Mouse (Mus musculus): Measurements from ENCODE around the gene Slitrk4. TPM values are rescaled to one million over a fixed set of nuclear protein-coding genes. Genes with fewer than 3 reads are reported as not detected.

Slitrk4 gene
- total and polyA plus RNA-seq, 3 experiments = not detected

DNA sequence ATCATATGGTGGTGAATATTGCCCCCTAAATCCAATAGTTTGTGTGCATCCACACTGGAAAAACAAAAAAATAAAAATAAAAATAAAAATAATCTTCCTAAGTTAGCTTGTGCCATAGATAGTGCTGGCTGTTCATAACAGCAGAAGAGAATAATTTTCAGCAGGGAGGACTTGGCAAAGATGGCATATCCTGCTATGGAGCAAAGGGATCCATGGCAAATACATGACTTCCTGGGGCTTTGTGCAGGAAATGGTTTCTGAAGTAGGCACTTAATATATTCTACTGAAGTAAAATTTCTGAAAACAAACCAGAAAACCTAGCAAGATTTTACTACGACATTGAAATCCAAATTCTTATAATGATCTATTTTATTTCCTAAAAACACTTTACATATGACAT lies 13.3 kb downstream of the Slitrk4 start:
- in situ Hi-C loops (cut with MboI; ENCODE audit: low pct_ligation_motif_present, low pct_unique_long_range_greater_than_20kb, low sequenced_read_pairs) = no loop called here
- dilution Hi-C loops (cut with MboI; ENCODE audit: extremely low pct_ligation_motif_present, extremely low pct_unique_long_range_greater_than_20kb, low sequenced_read_pairs) = no loop called here
- H3K79me2 ChIP-seq (replicated peaks; ENCODE audit: control insufficient read depth, extremely low read depth, insufficient read depth, poor library complexity, severe bottlenecking) = no peaks in the 10 kb centered on the region
- H3K27ac ChIP-seq (ENCODE audit: insufficient read depth, low read depth) = no peak overlapping the region
- no peak overlapping the region for H3K9ac ChIP-seq (ENCODE audit: insufficient read depth, low read depth)
- TF ChIP-seq SIN3A (IDR thresholded peaks at IDR 0.05; ENCODE audit: low read length) (no peak), MAX (IDR thresholded peaks at IDR 0.05; ENCODE audit: low read length) (no peak), RAD21 (IDR thresholded peaks at IDR 0.05; ENCODE audit: low read depth, low read length) (no peak), ZKSCAN1 (IDR thresholded peaks at IDR 0.05; ENCODE audit: borderline replicate concordance, low read depth, low read length) (no peak), USF1 (IDR thresholded peaks at IDR 0.05; ENCODE audit: low read depth, low read length) (no peak), BHLHE40 (IDR thresholded peaks at IDR 0.05; ENCODE audit: low read depth, low read length) (no peak), POLR2AphosphoS2 (IDR thresholded peaks at IDR 0.05; ENCODE audit: low read depth, low read length) (no peak), NELFE (IDR thresholded peaks at IDR 0.05; ENCODE audit: low read depth, low read length) (no peak), GABPA (IDR thresholded peaks at IDR 0.05; ENCODE audit: insufficient replicate concordance, low read depth, low read length) (no peak), SMC3 (IDR thresholded peaks at IDR 0.05; ENCODE audit: low read depth, low read length) (no peak), ETS1 (conservative IDR thresholded peaks at IDR 0.05; ENCODE audit: low read depth, low read length) (no peak), TBP (conservative IDR thresholded peaks at IDR 0.05; ENCODE audit: low read depth, low read length) (no peak), MXI1 (IDR thresholded peaks at IDR 0.05; ENCODE audit: low read depth, low read length) (no peak)
- no peaks in the 10 kb centered on the region for H3K36me3 ChIP-seq (replicated peaks in 1 of 2; ENCODE audit: control insufficient read depth in 1 of 2, insufficient read depth in 1 of 2, low read length in 1 of 2)
- H3K9me3 ChIP-seq (replicated peaks; ENCODE audit: low read length) = no peaks in the 10 kb centered on the region
- H3K4me2 ChIP-seq (ENCODE audit: insufficient read depth, low read depth, poor library complexity, severe bottlenecking) = no peak overlapping the region
- no peak overlapping the region for H3K4me3 ChIP-seq (replicated peaks in 1 of 3; ENCODE audit: low read depth in 2 of 3, low read length in 2 of 3, poor library complexity in 1 of 3)
- no peak for DNase-seq (ENCODE audit: extremely low read depth)
- no peaks in the 10 kb centered on the region for H3K27me3 ChIP-seq (replicated peaks)
- H3K4me1 ChIP-seq (ENCODE audit: control insufficient read depth in 1 of 2, insufficient read depth in 2 of 2) = no peaks in the 10 kb centered on the region

Other genes with a start within 250 kb of the Slitrk4 start
- not detected in 2 replicates for gene Gm6760, start 124.8 kb downstream of the Slitrk4 start, total RNA-seq (2012; rRNA removed)
- gene Gm6760, start 124.8 kb downstream of the Slitrk4 start, total RNA-seq (2014; rRNA removed) = not detected in 2 replicates
- not detected in 2 replicates for gene Gm6760, start 124.8 kb downstream of the Slitrk4 start, polyA plus RNA-seq (2012; ENCODE audit: insufficient read length, low read depth)
- gene 3830417A13Rik, start 103.4 kb downstream of the Slitrk4 start, total RNA-seq (2012; rRNA removed) = not detected in 2 replicates
- not detected in 2 replicates for gene 3830417A13Rik, start 103.4 kb downstream of the Slitrk4 start, total RNA-seq (2014; rRNA removed)
- gene 3830417A13Rik, start 103.4 kb downstream of the Slitrk4 start, polyA plus RNA-seq (2012; ENCODE audit: insufficient read length, low read depth) = not detected in 2 replicates